Mouse (Mus musculus): ENCODE data around the gene Mapk14. TPM values are rescaled to one million over a fixed set of nuclear protein-coding genes. Genes with fewer than 3 reads are reported as not detected.
"Not testable (repeated sequence)": the region's sequence is repeated elsewhere in the genome, so short reads cannot be mapped to it uniquely, and the experiment has no call there.

Mapk14 gene
- polyA plus RNA-seq, 1 experiment from 2014 or later = 22.0 TPM

DNA sequence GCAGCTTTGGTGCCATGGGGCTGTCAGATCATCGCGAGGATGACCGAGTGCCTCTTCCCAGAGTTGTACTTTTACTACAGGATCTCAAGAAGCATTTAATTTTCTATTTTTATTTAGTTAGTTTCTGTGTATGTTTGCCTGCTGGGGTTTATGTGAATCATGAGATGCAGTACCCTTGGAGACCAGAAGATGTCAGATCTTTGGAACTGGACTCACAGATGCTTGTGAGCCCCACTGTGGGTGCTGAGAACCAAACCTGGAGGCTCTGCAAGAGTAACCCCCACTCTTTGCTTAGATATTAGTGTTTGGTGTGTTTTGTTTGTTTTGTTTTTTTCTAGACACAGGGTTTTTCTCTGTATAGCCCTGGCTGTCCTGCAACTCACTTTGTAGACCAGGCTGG, 22.9 kb downstream of the Mapk14 start:
- H3K4me1 ChIP-seq (replicated peaks) = peaks cover 24% of the 10 kb centered on the region
- no peak overlapping the region for H3K4me3 ChIP-seq
- H3K27ac ChIP-seq = no peak overlapping the region
- H3K27me3 ChIP-seq = no peaks in the 10 kb centered on the region
- no peak overlapping the region for H3K4me2 ChIP-seq
- no peak overlapping the region for H3K9ac ChIP-seq
- peaks cover 35% of the 10 kb centered on the region for H3K36me3 ChIP-seq
- WGBS = 95% methylated on average over 3 of the region's 3 CpGs
- no peaks in the 10 kb centered on the region for H3K9me3 ChIP-seq (replicated peaks)
- no peak for ATAC-seq (replicated peaks; ENCODE audit: insufficient number of reproducible peaks, insufficient read depth, low FRiP score, low read depth)

DNA sequence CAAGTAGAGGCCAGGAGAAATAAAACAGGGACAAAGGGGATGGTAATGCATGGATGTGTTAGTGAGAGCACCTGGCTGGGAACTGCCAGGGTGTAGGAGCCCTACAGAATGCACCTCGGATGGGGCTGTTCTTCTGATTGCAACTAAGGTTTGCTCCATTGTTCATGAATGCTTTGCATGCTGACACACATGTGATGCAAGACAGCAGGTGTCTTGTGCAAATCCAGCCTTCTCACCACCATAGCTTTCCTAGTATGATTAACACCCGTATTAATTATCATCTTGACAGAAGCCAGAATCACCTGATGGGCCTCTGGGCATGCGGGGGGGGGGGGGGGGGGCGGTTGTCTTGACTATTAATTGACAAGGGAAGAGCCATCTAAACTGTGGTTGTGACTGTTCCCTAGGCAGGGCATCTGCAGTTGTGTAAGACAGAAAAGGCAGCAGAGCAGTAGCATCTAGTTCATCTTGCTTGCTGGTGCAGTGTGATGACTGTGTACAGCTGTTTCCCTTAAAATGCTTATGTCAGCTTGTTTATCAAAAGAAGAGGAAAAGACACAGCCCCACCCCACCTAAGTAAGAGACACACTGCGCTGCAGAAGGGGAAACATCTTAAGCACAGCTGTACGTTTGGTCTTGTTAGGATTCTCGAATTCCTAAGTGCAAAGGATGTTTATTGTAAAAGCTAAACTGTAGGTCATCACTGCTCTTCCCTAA, 24.9 kb downstream of the Mapk14 start:
- H3K9me3 ChIP-seq (replicated peaks) = no peaks in the 10 kb centered on the region
- H3K9ac ChIP-seq = no peak overlapping the region
- peaks cover 44% of the 10 kb centered on the region for H3K36me3 ChIP-seq
- no peaks in the 10 kb centered on the region for H3K27me3 ChIP-seq
- 68% methylated on average over 6 of the region's 7 CpGs for WGBS
- peaks cover 30% of the 10 kb centered on the region for H3K4me1 ChIP-seq (replicated peaks)
- ATAC-seq (replicated peaks; ENCODE audit: insufficient number of reproducible peaks, insufficient read depth, low FRiP score, low read depth) = no peak
- no peak overlapping the region for H3K27ac ChIP-seq
- H3K4me3 ChIP-seq = no peak overlapping the region
- H3K4me2 ChIP-seq = no peak overlapping the region

DNA sequence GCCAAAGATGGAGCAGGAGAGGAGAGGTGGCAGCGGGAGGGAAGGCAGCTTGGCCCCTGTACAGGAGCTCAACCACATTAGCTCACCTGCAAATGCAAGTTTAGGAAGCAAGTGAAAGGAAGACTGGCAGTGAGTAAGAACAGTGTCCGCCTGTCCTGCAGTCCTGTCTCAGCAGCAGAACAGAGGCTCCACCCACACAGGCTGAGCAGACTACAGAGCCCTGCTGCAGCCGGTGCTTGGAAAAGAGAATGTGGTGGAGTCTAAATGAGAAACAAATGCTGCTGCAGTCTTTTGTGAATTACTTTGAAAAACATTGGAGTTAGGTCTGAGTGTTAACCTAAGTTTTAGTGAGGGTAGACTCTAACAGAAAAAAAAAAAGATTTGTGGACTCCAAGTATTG, 26.4 kb downstream of the Mapk14 start:
- Histone ChIP-seq H3K4me2 (no peak overlapping the region), H3K9me3 (replicated peaks) (no peaks in the 10 kb centered on the region), H3K4me1 (replicated peaks) (peaks cover 22% of the 10 kb centered on the region), H3K36me3 (peaks cover 48% of the 10 kb centered on the region), H3K27ac (no peak overlapping the region), H3K27me3 (no peaks in the 10 kb centered on the region), H3K9ac (no peak overlapping the region), H3K4me3 (no peak overlapping the region)
- WGBS = 72% methylated on average over 3 of the region's 3 CpGs
- ATAC-seq (replicated peaks; ENCODE audit: insufficient number of reproducible peaks, insufficient read depth, low FRiP score, low read depth) = no peak

DNA sequence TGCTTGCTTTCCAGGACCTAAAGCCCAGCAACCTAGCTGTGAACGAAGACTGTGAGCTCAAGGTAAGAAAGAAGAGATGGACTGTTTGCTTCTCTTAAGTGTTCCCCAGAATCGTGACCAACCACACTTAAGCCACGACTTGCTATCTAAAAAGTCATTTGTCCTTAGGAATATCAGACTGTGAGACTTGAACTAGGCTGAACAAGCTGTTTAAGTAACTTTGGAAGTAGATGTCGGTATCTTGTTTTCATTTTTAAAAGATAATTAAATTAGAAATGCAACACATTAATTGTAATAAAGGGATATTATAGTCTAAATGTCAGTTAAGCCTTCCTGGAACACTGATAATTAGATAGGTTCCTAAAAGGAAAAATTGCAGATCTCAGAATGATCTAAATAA, 34.7 kb downstream of the Mapk14 start, which contains the start of gene AC170998.1:
AC170998.1 (plus strand) TSS at position 301 of the 400 bp plus-strand sequence.
- Histone ChIP-seq H3K4me1 (replicated peaks) (peaks cover 9% of the 10 kb centered on the region), H3K4me2 (no peak within 1 kb of the TSS), H3K9me3 (replicated peaks) (no peaks in the 10 kb centered on the region), H3K4me3 (no peak within 1 kb of the TSS), H3K27me3 (no peaks in the 10 kb centered on the region), H3K36me3 (peaks cover 68% of the 10 kb centered on the region), H3K27ac (no peak within 1 kb of the TSS), H3K9ac (no peak within 1 kb of the TSS)
- 89% methylated on average over 4 of the region's 4 CpGs for WGBS
- no peak for ATAC-seq (replicated peaks; ENCODE audit: insufficient number of reproducible peaks, insufficient read depth, low FRiP score, low read depth)

DNA sequence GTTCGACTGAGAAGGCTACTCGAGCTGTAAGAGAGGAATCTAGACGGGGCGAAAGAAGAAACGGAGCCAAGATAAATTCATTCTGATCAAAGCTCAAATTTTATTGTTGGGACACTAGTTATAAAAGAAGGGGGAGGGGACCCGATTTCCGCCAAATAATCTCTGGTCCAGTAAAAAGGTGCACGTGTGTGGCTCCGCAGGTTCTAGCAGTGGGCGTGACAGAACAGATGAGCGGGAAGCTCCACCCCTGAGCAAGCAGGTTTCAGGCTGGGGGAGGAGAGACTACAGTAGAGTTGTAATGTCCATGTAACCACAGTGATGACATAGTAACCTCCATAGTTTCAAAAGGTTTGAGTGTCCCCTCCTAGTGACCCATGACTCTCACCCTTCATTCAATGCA, 36.4 kb downstream of the Mapk14 start:
- H3K9ac ChIP-seq; H3K4me2 ChIP-seq; H3K4me1 ChIP-seq (replicated peaks); ATAC-seq (replicated peaks; ENCODE audit: insufficient number of reproducible peaks, insufficient read depth, low FRiP score, low read depth); H3K4me3 ChIP-seq; H3K27me3 ChIP-seq; H3K27ac ChIP-seq; H3K9me3 ChIP-seq (replicated peaks): not testable (repeated sequence)
- 88% methylated on average over 11 of the region's 11 CpGs for WGBS
- H3K36me3 ChIP-seq = peaks cover 78% of the 10 kb centered on the region

DNA sequence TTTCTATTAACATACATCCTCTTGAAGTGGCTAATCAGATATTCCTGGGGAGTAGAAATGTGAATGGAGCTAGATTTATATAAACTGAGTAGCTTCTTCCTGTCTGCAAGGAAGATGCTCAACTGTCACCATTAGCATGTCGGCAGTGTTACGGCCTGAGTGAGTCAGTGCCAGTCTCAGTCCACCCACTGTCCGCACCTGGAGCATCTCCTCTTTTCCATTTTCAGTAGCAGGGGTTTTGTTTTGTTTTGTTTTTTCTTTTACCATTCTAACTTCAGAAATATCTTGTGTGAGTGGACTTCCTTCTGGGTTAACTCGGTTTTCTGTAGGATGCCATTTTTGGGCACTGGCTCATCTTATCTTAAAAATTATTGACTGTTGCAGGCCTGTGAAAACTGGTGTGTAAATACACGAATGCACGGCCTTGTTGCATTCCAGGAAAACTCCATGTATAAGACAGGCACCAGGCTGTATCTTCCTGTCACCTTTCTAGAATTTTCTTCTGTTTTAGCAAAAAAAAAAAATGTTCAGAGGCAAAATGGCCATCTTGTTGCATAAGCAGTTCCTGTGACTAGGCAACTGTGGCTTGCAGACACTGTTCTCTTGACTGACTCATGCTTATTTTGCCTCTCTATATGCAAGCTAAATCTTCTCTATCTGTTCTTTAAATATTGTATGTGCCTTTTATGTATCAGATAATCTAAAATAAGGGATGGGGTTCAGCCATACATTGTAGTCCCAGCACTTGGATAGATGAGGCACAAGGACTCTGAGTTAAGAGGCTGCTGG, 44.4 kb downstream of the Mapk14 start:
- H3K9me3 ChIP-seq (replicated peaks) = no peaks in the 10 kb centered on the region
- peaks cover 45% of the 10 kb centered on the region for H3K36me3 ChIP-seq
- H3K27me3 ChIP-seq = no peaks in the 10 kb centered on the region
- no peak overlapping the region for H3K4me3 ChIP-seq
- ATAC-seq (replicated peaks; ENCODE audit: insufficient number of reproducible peaks, insufficient read depth, low FRiP score, low read depth) = no peak
- no peak overlapping the region for H3K4me2 ChIP-seq
- H3K27ac ChIP-seq = no peak overlapping the region
- H3K4me1 ChIP-seq (replicated peaks) = no peaks in the 10 kb centered on the region
- WGBS = 82% methylated on average over 6 of the region's 6 CpGs
- H3K9ac ChIP-seq = no peak overlapping the region

DNA sequence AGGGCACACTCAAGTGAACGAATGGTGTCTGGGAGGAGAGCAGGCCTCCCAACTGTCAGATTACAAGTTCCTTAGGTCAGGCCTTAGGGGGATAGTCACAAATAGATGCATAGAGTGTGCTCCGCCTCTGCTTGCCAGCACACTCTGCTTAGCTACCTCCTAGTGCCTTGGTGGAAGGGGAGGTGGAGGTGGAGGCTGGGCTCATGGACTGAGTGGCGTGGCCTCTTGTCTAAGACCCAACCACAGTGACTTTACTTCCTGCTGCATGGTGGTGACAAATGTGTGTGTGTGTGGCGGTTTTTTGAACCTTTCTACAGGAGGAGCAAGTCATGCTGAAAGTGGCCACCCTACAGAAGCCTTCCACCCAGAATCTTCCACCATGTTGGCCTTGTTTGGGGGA, 45.4 kb downstream of the Mapk14 start:
- Histone ChIP-seq H3K4me3 (no peak overlapping the region), H3K36me3 (peaks cover 44% of the 10 kb centered on the region), H3K4me2 (no peak overlapping the region), H3K27ac (no peak overlapping the region), H3K9me3 (replicated peaks) (no peaks in the 10 kb centered on the region), H3K4me1 (replicated peaks) (no peaks in the 10 kb centered on the region), H3K27me3 (no peaks in the 10 kb centered on the region), H3K9ac (no peak overlapping the region)
- no peak for ATAC-seq (replicated peaks; ENCODE audit: insufficient number of reproducible peaks, insufficient read depth, low FRiP score, low read depth)
- 71% methylated on average over 4 of the region's 4 CpGs for WGBS

DNA sequence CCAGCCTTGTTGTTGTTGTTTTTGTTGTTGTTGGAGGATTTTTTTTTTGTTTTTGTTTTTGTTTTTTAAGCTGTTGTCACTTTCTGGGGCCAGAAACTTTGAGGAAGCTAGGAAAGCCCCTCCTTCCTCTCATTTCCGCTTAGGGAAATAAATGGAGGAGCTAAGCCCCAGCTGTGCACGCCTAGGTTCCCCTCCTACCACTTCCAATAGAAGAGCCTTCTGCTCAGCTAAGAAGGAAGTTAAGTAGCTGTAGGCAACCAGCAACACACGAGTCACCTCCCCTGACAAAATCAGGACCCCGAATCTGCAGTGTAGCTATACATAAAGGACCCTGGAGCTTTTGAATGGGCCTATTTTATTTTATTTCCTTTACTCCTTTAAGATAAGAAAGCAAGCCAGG, 46.8 kb downstream of the Mapk14 start:
- 84% methylated on average over 4 of the region's 4 CpGs for WGBS
- H3K4me2 ChIP-seq = no peak overlapping the region
- no peaks in the 10 kb centered on the region for H3K27me3 ChIP-seq
- no peak overlapping the region for H3K27ac ChIP-seq
- H3K4me3 ChIP-seq = no peak overlapping the region
- H3K36me3 ChIP-seq = peaks cover 48% of the 10 kb centered on the region
- H3K4me1 ChIP-seq (replicated peaks) = no peaks in the 10 kb centered on the region
- no peaks in the 10 kb centered on the region for H3K9me3 ChIP-seq (replicated peaks)
- no peak overlapping the region for H3K9ac ChIP-seq
- ATAC-seq (replicated peaks; ENCODE audit: insufficient number of reproducible peaks, insufficient read depth, low FRiP score, low read depth) = no peak

DNA sequence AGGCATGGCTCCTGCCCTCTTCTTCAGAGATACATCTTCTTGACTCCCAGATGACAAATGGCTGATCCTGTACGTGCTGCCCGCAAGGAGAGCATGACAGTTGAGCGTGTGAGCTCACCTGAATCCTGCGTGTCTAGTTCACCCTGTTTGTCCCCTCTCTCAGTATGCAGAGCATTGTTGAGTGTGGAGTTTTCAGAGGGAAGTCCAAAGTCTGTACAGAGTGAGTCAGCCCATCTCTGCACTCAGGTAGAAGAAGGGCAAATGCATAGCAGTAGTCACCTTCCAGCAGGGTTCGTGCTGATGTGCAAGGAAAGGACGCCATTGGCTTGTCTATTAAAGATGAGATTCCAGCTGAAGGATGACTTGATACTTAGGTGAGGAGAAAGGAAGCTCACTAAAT, 48.1 kb downstream of the Mapk14 start:
- no peaks in the 10 kb centered on the region for H3K9me3 ChIP-seq (replicated peaks)
- peaks cover 57% of the 10 kb centered on the region for H3K36me3 ChIP-seq
- 93% methylated on average over 6 of the region's 6 CpGs for WGBS

DNA sequence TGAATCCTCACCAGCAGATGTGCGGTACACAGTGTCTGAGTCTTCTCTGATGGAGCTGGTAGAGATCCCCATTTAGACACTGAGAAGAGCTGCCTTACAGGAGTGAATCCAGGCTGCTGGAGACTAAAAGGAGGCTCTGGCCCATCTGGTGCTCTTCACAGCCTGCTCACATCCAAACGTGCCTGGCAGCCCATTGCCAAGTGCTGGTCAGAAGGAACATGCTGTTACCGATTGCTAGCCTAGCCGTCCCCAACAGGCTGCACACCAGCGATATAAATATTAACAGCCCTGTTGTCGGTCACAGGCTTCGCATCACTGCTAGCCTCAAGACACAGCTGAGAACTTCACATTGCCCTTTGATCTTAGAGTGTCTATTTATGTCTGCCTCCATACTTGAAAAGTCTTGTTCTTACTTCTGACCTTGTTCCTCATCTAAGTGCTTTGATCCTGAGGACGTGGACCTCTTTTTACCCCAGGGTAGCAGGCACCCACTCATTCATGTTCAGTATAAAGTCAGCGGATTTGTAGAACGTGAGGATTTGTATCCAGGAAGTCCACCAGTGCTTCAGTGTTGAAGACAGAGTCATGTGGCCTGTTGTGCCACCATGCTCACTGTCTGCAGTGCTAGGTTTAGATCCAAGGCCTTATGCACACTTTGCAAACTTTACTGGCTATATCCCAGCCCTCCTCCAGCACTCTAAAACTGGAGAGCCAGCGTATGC, 52.2 kb downstream of the Mapk14 start:
- no peak for ATAC-seq (replicated peaks; ENCODE audit: insufficient number of reproducible peaks, insufficient read depth, low FRiP score, low read depth)
- 86% methylated on average over 11 of the region's 11 CpGs for WGBS
- no peak overlapping the region for H3K9ac ChIP-seq
- no peak overlapping the region for H3K4me2 ChIP-seq
- H3K36me3 ChIP-seq = peaks cover 89% of the 10 kb centered on the region
- H3K4me1 ChIP-seq (replicated peaks) = no peaks in the 10 kb centered on the region
- H3K27me3 ChIP-seq = no peaks in the 10 kb centered on the region
- no peak overlapping the region for H3K27ac ChIP-seq
- H3K9me3 ChIP-seq (replicated peaks) = no peaks in the 10 kb centered on the region
- no peak overlapping the region for H3K4me3 ChIP-seq

More for the DNA sequence above, 48.1 kb downstream of the Mapk14 start:
- no peak for ATAC-seq (replicated peaks; ENCODE audit: insufficient number of reproducible peaks, insufficient read depth, low FRiP score, low read depth)
- H3K27ac ChIP-seq = no peak overlapping the region
- no peak overlapping the region for H3K4me2 ChIP-seq
- H3K4me1 ChIP-seq (replicated peaks) = no peaks in the 10 kb centered on the region
- no peak overlapping the region for H3K9ac ChIP-seq
- H3K27me3 ChIP-seq = no peaks in the 10 kb centered on the region
- H3K4me3 ChIP-seq = no peak overlapping the region

DNA sequence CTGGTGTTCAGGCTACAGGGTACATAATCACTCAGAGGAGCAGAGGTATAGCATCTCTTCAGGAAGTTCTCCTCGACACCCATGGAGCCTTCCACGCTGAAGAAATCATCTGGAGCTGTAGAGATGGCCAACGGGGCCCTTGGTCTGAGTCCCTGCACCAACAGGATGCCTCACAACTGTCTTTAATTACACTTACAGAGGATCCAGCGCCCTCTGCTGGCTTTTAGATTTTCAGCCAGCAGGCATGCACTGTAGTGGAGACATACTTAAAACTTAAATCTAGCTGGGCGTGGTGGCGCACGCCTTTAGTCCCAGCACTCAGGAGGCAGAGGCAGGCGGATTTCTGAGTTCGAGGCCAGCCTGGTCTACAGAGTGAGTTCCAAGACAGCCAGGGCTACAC, 52.8 kb downstream of the Mapk14 start:
- no peak for ATAC-seq (replicated peaks; ENCODE audit: insufficient number of reproducible peaks, insufficient read depth, low FRiP score, low read depth)
- 91% methylated on average over 9 of the region's 9 CpGs for WGBS
- H3K9ac ChIP-seq = no peak overlapping the region
- peaks cover 94% of the 10 kb centered on the region for H3K36me3 ChIP-seq
- no peak overlapping the region for H3K4me2 ChIP-seq
- H3K4me1 ChIP-seq (replicated peaks) = no peaks in the 10 kb centered on the region
- no peaks in the 10 kb centered on the region for H3K9me3 ChIP-seq (replicated peaks)
- H3K4me3 ChIP-seq = no peak overlapping the region
- no peak overlapping the region for H3K27ac ChIP-seq
- H3K27me3 ChIP-seq = no peaks in the 10 kb centered on the region
